Mouse (Mus musculus): ENCODE measurements at regions not wholly inside any gene's neighbourhood (a gene's known extent, or its start where the extent isn't known, plus 50 kb on each side); places are given as distances from the start of the nearest gene placed in this dataset.
"Not testable (repeated sequence)": the region's sequence is repeated elsewhere in the genome, so short reads cannot be mapped to it uniquely, and the experiment has no call there.

DNA sequence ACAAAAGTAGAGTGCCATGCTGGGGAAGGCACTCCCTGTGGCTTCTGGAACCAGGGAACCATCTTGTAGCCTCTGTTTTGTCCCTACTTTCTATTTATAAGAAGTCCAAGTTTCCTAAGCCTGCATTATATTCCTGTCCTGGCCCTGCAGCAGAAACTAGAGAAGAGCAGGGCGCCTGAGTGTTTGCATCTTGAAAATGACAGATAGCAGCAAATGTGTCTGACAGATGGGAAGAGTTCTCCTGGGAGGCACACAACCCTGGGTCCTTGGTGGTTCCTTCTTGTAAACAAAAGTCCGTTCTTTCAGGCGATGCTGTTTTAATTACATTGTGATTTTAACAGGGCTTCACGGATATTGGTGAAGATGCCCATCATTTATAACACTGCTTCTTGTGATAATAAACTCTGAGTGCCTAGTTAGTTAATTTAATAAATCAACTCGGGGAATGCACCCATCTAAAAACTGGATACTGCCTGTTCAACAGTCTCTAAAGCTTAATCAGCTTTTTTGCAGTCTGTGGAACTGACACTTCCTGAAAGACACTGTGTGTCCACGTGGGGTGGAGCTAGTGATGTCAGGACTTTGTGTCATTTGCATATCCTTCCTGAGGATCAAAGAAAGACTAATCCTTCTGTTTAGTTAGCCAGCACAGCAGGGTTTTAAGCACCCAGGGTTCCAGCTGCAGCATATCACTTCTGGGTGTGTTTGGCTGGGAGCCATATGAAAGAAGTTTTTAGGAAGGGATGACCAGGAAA is 188.3 kb upstream of the Ccdc54 start:
- no peak for DNase-seq (ENCODE audit: low spot score in 2 of 2)

DNA sequence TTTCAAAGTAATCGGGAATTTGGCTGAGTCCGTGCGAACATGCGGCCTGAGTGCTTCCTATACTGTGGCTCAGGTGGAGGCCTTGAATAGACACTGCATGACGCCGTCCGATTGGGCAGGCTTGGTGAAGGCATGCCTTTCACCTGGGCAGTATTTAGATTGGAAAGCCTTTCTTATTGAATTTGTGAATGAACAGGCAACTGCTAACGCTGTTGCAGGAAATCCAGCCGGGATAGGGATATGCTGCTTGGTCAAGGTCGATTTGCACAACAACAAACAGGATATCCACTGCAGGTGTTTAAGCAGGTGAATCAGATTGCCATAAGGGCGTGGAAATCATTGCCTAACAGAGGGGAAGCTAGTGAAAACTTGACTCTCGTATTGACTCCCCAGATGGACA is 183.7 kb upstream of the Ccdc54 start:
- DNase-seq (ENCODE audit: low spot score in 2 of 2) = not testable (repeated sequence)

- DNase-seq (ENCODE audit: low spot score in 2 of 2) = no peak
Measured at GRCm38 (mm10) chr16:50766055-50766770, 175.3 kb upstream of the Ccdc54 start.

DNA sequence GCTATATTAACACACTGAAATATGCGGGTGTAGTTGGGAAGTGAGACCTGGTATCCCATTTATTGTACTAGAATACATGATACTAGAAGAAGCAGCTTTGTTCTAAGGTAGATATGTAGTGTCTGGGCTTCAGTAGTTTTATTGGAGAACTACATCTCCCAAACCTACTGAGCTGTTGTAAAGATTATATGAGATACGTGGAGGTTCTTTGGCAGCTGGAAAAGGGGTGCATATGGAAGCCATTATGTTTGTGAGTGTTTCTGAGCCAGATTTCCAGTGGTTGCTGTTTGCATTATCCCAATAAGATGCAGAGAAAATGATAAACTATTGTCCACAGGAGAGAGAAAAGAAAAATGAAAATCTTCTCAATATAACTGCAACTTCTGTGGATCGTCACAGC is 171.1 kb upstream of the Ccdc54 start:
- no peak for DNase-seq (ENCODE audit: low spot score in 2 of 2)

- DNase-seq (ENCODE audit: low spot score in 2 of 2) = no peak
Measured at GRCm38 (mm10) chr16:50759979-50760378, 169.0 kb upstream of the Ccdc54 start.

DNA sequence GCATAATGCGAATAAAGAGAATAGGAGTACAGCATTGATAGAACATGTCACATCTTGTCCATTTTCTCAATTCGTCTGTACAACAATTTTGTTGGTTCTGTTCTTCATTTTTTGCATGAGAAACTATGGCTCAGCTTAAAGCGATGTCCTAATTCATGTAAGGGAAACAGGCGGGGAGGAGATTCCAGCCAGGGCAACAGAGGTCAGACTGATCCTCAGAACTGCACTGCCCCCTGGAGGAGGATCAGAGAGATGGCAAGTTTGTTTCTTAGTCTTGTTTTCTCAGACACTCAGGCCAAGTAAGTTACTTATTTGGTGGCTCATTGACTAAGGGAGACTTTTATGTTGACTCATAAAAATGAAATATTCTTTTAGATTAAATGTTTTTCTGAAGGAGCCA is 165.7 kb upstream of the Ccdc54 start:
- DNase-seq (ENCODE audit: low spot score in 2 of 2) = peak in 1 of 2 experiments; percentile 19

DNA sequence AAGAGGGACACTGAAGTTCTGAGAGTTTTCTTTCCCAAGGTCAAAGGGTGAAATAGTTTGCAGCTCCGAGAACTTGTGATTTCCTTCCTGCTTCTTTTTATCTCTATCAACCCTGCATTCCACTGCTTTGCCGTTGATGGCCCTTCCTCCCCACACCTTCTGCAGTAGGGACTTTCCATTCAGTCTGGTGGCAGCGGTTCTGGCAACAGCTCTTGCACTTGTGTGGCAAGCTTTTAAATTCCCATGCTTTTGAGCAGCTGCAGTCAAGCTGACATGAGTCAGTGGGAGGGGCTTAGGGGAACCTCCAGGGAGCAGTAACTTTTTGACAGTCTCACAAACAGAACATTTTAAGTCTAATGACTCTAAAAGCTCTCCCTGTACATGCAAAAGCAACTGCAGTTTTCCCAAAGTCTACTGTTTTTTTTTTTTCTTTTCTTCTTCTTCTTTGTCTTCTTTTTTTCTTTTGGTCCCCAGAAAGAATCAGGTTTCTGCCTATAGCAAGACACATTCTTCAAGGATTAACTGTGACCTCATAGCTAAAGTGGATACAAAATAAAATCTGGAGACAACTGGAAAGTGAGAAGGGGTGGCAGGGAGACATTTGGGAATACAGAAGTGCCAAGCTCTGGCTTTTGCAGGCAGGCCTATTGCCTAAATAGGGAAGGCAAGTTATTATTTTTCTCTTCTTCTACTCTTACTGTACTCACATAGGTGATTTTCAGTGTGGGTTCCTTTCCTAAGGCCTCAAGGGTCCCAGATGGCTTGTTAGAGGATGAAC is 162.8 kb upstream of the Ccdc54 start:
- peak; percentile 5 to 52 for DNase-seq (ENCODE audit: low spot score in 2 of 2)

GRCm38 (mm10) chr16:50753046-50753445 is 162.1 kb upstream of the Ccdc54 start:
- no peak for DNase-seq (ENCODE audit: low spot score in 2 of 2)

- DNase-seq (ENCODE audit: low spot score in 2 of 2) = no peak
Measured at GRCm38 (mm10) chr16:50752277-50752600, 161.3 kb upstream of the Ccdc54 start.

DNA sequence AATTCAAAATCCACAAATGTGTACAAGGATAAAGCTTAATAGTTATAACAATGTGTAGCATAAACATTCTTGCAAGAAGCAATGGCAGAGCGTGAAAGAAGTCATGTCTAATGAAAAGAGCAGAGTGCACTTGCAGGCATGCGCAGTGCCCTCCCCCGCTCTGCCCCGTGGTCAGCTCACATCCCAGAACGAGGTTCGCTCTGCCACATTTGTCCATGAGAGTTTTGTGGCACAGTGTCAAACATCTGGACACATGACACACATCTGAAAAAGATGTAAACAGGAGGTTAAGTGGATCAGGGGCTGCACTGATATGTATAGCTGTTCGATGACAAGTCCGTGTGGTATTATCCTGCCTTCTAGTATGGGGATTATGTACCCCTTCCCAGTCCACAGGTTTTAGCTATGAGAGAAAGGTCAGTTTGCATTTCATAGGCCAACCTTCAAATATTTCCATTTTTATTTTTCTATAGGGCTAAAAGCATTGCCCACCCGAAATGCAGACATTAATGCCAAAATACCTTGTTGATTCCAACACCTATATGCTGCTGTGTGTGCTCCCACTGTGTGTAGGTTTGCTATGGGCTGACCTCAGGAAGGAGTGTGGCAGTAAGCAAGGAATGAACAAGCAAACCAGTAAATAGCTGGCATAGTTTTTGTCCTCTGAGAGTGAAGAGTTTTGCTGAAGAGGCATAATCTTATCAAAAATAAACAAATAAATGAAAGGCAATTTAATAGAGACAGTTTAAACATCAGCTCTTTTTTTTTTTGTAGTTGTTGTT is 160.7 kb upstream of the Ccdc54 start:
- no peak for DNase-seq (ENCODE audit: low spot score in 2 of 2)

GRCm38 (mm10) chr16:50747698-50748097 is 156.7 kb upstream of the Ccdc54 start:
- DNase-seq (ENCODE audit: low spot score in 2 of 2) = no peak

- DNase-seq (ENCODE audit: low spot score in 2 of 2) = no peak
Measured at GRCm38 (mm10) chr16:50745723-50746122, 154.8 kb upstream of the Ccdc54 start.

- peak in 1 of 2 experiments; percentile 4 for DNase-seq (ENCODE audit: low spot score in 2 of 2)
Measured at GRCm38 (mm10) chr16:50737396-50737843, 146.5 kb upstream of the Ccdc54 start.

DNA sequence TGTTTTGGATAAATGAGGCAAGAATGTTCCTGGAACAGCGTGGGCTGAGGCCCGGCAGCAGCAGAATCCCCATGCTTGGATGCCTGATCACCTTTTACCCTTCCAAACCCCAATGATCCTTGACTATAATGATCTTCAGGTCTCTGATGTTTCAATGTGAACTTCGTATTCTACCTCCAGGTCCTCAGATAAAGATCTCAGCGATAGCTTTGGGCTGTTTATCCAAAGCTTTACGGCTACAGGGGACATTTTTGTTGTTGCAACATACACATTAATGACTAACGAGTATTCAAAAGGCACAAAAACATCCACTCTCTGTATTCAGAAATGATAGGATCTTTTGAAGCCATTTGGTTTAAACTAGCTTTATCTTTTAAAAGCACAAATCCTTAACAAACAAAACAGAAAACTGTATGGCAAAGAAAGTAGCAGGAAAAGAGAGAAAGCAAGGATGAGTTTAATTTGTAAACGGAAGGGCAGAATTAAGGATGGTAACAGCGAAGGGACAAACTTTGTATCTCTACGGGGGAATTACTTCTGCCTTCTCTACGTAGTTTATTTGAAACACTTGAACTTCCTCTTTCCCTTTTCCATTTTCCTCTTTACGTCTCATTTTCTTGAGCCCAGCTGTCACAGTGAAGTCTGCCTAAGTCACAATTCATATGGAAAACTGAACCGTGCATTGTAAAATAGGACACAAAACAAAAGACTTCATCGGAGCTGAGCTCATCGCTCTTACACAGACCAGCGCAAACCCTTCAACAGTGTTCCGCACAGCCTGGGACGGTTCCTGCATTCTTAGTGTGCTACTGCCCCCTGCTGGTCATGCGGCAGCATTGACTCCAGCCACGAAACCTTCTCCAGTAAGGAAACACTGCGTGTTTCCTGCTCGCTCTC is 145.4 kb upstream of the Ccdc54 start:
- peak; percentile 88 to 91 for DNase-seq (ENCODE audit: low spot score in 2 of 2)

DNA sequence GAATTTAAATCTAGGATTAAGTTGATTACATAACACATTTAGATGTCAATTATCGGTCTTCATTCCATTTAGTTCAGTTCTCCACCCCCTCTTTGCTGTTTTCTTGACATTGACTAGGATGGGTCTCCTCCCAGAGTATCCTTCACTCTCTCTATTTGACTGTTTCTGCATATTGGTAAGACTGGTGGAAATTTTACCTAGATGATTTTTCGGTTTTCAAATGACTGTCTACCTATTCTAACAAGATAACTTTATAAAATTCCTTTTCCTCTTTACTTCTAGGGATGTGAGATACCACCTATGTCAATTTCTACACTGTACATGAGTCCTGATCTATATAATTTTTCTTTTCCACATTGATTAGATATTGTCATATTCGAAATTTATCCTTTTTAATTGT is 142.4 kb upstream of the Ccdc54 start:
- no peak for DNase-seq (ENCODE audit: low spot score in 2 of 2)

GRCm38 (mm10) chr16:50732082-50733006 is 141.4 kb upstream of the Ccdc54 start:
- DNase-seq (ENCODE audit: low spot score in 2 of 2) = peak; percentile 84 to 91

GRCm38 (mm10) chr16:50729341-50729740 is 138.4 kb upstream of the Ccdc54 start:
- DNase-seq (ENCODE audit: low spot score in 2 of 2) = no peak

GRCm38 (mm10) chr16:50723144-50723543 is 132.2 kb upstream of the Ccdc54 start:
- DNase-seq (ENCODE audit: low spot score in 2 of 2) = no peak

- DNase-seq (ENCODE audit: low spot score in 2 of 2) = no peak
Measured at GRCm38 (mm10) chr16:50717306-50718017, 126.5 kb upstream of the Ccdc54 start.

All from urinary bladder, postnatal 36 days (tissue).